Mouse (Mus musculus) stomach, postnatal 0 days (tissue): Measurements from ENCODE around the gene Phpt1. TPM values are rescaled to one million over a fixed set of nuclear protein-coding genes. Genes with fewer than 3 reads are reported as not detected.
A peak's percentile ranks its signal among the peaks of the same experiment; 100 is the strongest.

Source experiments
- ATAC-seq: fragments of 200-750 bp; cut with Nextera tagmentation; 2 replicates; pipeline ENCODE4 v1.8.0; 2017; ENCODE audit not compliant: low FRiP score, low TSS enrichment
- DNase-seq: peaks from one replicate; pipeline ENCODE4 v3.0.0-alpha.2; 2016; ENCODE audit warnings: low spot score
- H3K27ac ChIP-seq: fragments of 300-500 bp; sonication (generic); replicated peaks from 2 replicates; pipeline ENCODE4 v1.5.1; 2014; ENCODE audit warnings: mild to moderate bottlenecking, control low read depth
- H3K27me3 ChIP-seq: fragments of 300-500 bp; sonication (generic); 2 replicates; pipeline ENCODE4 v1.6.1; 2014; ENCODE audit warnings: low read length; ENCODE audit not compliant: control insufficient read depth, insufficient read depth
- H3K36me3 ChIP-seq: fragments of 300-500 bp; sonication (generic); 2 replicates; pipeline ENCODE4 v1.6.1; 2014; ENCODE audit warnings: low read length, mixed read lengths; ENCODE audit not compliant: control insufficient read depth, insufficient read depth
- H3K4me1 ChIP-seq: fragments of 300-500 bp; sonication (generic); replicated peaks from 2 replicates; pipeline ENCODE4 v1.6.1; 2014; ENCODE audit warnings: antibody characterized with exemption; ENCODE audit not compliant: control insufficient read depth, insufficient read depth
- H3K4me2 ChIP-seq: fragments of 300-500 bp; sonication (generic); replicated peaks from 2 replicates; pipeline ENCODE4 v1.6.1; 2014; ENCODE audit warnings: low read depth, mild to moderate bottlenecking, control low read depth, moderate library complexity
- H3K4me3 ChIP-seq: fragments of 300-500 bp; sonication (generic); 2 replicates; pipeline ENCODE4 v1.5.1; 2014; ENCODE audit warnings: low read depth, low read length, control low read depth
- H3K9ac ChIP-seq: fragments of 300-500 bp; sonication (generic); 2 replicates; pipeline ENCODE4 v1.6.1; 2014; ENCODE audit warnings: mild to moderate bottlenecking, low read length, control low read depth, mixed read lengths
- H3K9me3 ChIP-seq: fragments of 300-500 bp; sonication (generic); 2 replicates; pipeline ENCODE4 v1.6.1; 2016; ENCODE audit warnings: low read length; ENCODE audit not compliant: control insufficient read depth
- CTCF ChIP-seq: IDR thresholded peaks from 2 replicates; pipeline ENCODE4 v1.5.1; 2016; ENCODE audit warnings: antibody characterized with exemption, low read depth, mild to moderate bottlenecking, moderate library complexity
- EP300 ChIP-seq: optimal IDR thresholded peaks from 2 replicates; pipeline ENCODE3; 2016; ENCODE audit warnings: antibody characterized with exemption
- WGBS: fragments of 180-500 bp; shearing (Covaris S2); extraction: QIAGEN DNeasy Blood & Tissue Kit; methylation state at CpG from one replicate; pipeline ENCODE4 v1.1.7; 2014; 5-methylcytosine and 5-hydroxymethylcytosine counted together
- polyA plus RNA-seq: library from polyadenylated mRNA; unstranded; fragments of >200 nt; fragmentation: Nextera tagmentation; extraction: Ambion mirVana; gene quantifications from 2 replicates; pipeline ENCODE4 v1.2.1, GENCODE M21; 2015

Phpt1 gene
- 87.0 and 87.5 TPM in 2 replicates for polyA plus RNA-seq

GRCm38 (mm10) chr2:25574579-25575431, at the start of gene Phpt1, which contains the start of gene Mamdc4:
TSS of gene Phpt1 (minus strand) at chr2:25575224.
TSS of gene Mamdc4 (minus strand) at chr2:25574845.
- under 1% methylated on average over 40 of the region's 45 CpGs for WGBS
- DNase-seq (peak; percentile 97), ATAC-seq (peak; percentile 97)
- Histone ChIP-seq H3K9me3 (no peaks in the 10 kb centered on the region), H3K4me2 (peak within 1 kb of the TSS; percentile 80), H3K4me1 (peaks cover 7% of the 10 kb centered on the region; the same call in 1 of the 2 replicates), H3K9ac (peak within 1 kb of the TSS; percentile 55), H3K27me3 (peaks cover 23% of the 10 kb centered on the region), H3K27ac (peak within 1 kb of the TSS; percentile 83), H3K36me3 (no peaks in the 10 kb centered on the region; the same call in 1 of the 2 replicates), H3K4me3 (peak within 1 kb of the TSS; percentile 50)
- no peak for TF ChIP-seq CTCF
- no peak for TF ChIP-seq EP300

- no peaks in the 10 kb centered on the region for H3K27me3 ChIP-seq
- no peaks in the 10 kb centered on the region for H3K36me3 ChIP-seq
- H3K4me1 ChIP-seq = no peaks in the 10 kb centered on the region
- peak within 1 kb of the TSS; percentile 77 for H3K27ac ChIP-seq
- peak; percentile 94 for DNase-seq
- H3K4me2 ChIP-seq = peak within 1 kb of the TSS; percentile 86
- ATAC-seq = peak; percentile 95
- TF ChIP-seq EP300 = no peak
- TF ChIP-seq CTCF = peak; percentile 81
- WGBS = 5% methylated on average over 34 of the region's 34 CpGs
- H3K9me3 ChIP-seq = no peaks in the 10 kb centered on the region
- peak within 1 kb of the TSS; percentile 65 for H3K9ac ChIP-seq
- peak within 1 kb of the TSS; percentile 54 for H3K4me3 ChIP-seq
These were observed 46.5 kb upstream of the Phpt1 start, which contains the start of gene Tmem141 for GRCm38 (mm10) chr2:25621229-25622200. TSS of gene Tmem141 (minus strand) at chr2:25622005.

GRCm38 (mm10) chr2:25620852-25621228, 45.8 kb upstream of the Phpt1 start:
- no peak for TF ChIP-seq EP300
- TF ChIP-seq CTCF = no peak
- H3K9ac ChIP-seq = peak overlapping the region; percentile 65; the same call in 1 of the 2 replicates

DNA sequence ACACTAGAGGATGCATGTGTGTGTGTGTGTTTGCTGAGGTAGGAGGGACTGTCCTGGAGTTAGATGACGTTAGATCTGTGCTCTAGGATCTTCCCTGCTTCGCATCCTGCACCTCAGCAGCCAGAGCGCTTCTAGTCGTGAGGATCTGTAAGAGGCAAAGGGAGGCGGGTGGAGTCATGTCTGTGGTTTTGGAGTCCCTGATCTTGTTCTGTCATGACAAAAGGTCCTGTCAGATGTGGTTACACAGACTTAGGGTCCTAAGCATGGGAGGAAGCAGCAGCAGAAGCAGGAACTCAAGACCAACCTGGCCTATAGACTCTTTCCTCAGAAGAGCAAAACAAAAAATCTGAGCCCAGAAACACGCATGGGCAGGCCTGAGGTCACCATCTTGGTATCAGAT, 45.4 kb upstream of the Phpt1 start:
- TF ChIP-seq EP300 (no peak), CTCF (no peak)
- H3K27me3 ChIP-seq = no peaks in the 10 kb centered on the region
- ATAC-seq (no peak), DNase-seq (no peak)
- H3K36me3 ChIP-seq = no peaks in the 10 kb centered on the region
- H3K4me2 ChIP-seq = no peak overlapping the region
- 74% methylated on average over 6 of the region's 6 CpGs for WGBS
- H3K27ac ChIP-seq = no peak overlapping the region
- no peaks in the 10 kb centered on the region for H3K9me3 ChIP-seq
- no peak overlapping the region for H3K9ac ChIP-seq
- H3K4me3 ChIP-seq = no peak overlapping the region
- H3K4me1 ChIP-seq = no peaks in the 10 kb centered on the region

More at GRCm38 (mm10) chr2:25620852-25621228, 45.8 kb upstream of the Phpt1 start:
- ATAC-seq = no peak
- Histone ChIP-seq H3K27ac (0 out of 2 replicates have a peak overlapping the region, but pooled peaks have one; percentile 13), H3K9me3 (no peaks in the 10 kb centered on the region), H3K4me2 (peak overlapping the region; percentile 86; the same call in 1 of the 2 replicates), H3K36me3 (no peaks in the 10 kb centered on the region), H3K27me3 (no peaks in the 10 kb centered on the region), H3K4me1 (no peaks in the 10 kb centered on the region), H3K4me3 (no peak overlapping the region)
- no peak for DNase-seq
- 70% methylated on average over 4 of the region's 4 CpGs for WGBS

- Histone ChIP-seq H3K27me3 (no peaks in the 10 kb centered on the region), H3K9me3 (no peaks in the 10 kb centered on the region), H3K27ac (no peak within 1 kb of the TSS), H3K4me2 (no peak within 1 kb of the TSS), H3K9ac (no peak within 1 kb of the TSS), H3K4me1 (no peaks in the 10 kb centered on the region), H3K4me3 (no peak within 1 kb of the TSS), H3K36me3 (no peaks in the 10 kb centered on the region)
- 76% methylated on average over 3 of the region's 3 CpGs for WGBS
- DNase-seq (no peak), ATAC-seq (no peak)
- no peak for TF ChIP-seq CTCF
- no peak for TF ChIP-seq EP300
These were observed 42.6 kb upstream of the Phpt1 start, which contains the start of gene Ccdc183 for GRCm38 (mm10) chr2:25617578-25617977. TSS of gene Ccdc183 (minus strand) at chr2:25617678.
